Mouse (Mus musculus) gonadal fat pad, adult 2 months (tissue): ENCODE data around the gene Foxk2. TPM values are rescaled to one million over a fixed set of nuclear protein-coding genes. Genes with fewer than 3 reads are reported as not detected.
"Not testable (repeated sequence)": the region's sequence is repeated elsewhere in the genome, so short reads cannot be mapped to it uniquely, and the experiment has no call there.

Source experiments
- DNase-seq: peaks from one replicate; pipeline ENCODE4 v3.0.0-alpha.2; 2012; ENCODE audit warnings: low read depth
- polyA plus RNA-seq: library from polyadenylated mRNA; depleted of rRNA; stranded (reverse); fragments of >200 nt; gene quantifications from 2 replicates; pipeline ENCODE4 v1.2.3, GENCODE M21; 2012

The Foxk2 gene
- polyA plus RNA-seq, 1 experiment = 43.9 TPM

GRCm38 (mm10) chr11:121278011-121278410, 18.2 kb downstream of the Foxk2 start:
- no peak for DNase-seq

- DNase-seq = no peak
Observed at GRCm38 (mm10) chr11:121282911-121283310, 23.1 kb downstream of the Foxk2 start.

GRCm38 (mm10) chr11:121289859-121290258, 30.1 kb downstream of the Foxk2 start:
- no peak for DNase-seq

GRCm38 (mm10) chr11:121294771-121295170, 35.0 kb downstream of the Foxk2 start:
- no peak for DNase-seq

- no peak for DNase-seq
Observed at GRCm38 (mm10) chr11:121298493-121298892, 38.7 kb downstream of the Foxk2 start.

GRCm38 (mm10) chr11:121300265-121300664, 40.5 kb downstream of the Foxk2 start:
- DNase-seq = no peak

GRCm38 (mm10) chr11:121305371-121305770, 45.6 kb downstream of the Foxk2 start:
- DNase-seq = no peak

- no peak for DNase-seq
Observed at GRCm38 (mm10) chr11:121306608-121307007, 46.8 kb downstream of the Foxk2 start.

GRCm38 (mm10) chr11:121307712-121308111, 47.9 kb downstream of the Foxk2 start:
- not testable (repeated sequence) for DNase-seq

- no peak for DNase-seq
Observed at GRCm38 (mm10) chr11:121326034-121326433, 66.2 kb downstream of the Foxk2 start.

GRCm38 (mm10) chr11:121326681-121327080, 66.9 kb downstream of the Foxk2 start:
- no peak for DNase-seq

- no peak for DNase-seq
Observed at GRCm38 (mm10) chr11:121328206-121328605, 68.4 kb downstream of the Foxk2 start.

- DNase-seq = no peak
Observed at GRCm38 (mm10) chr11:121328619-121329018, 68.8 kb downstream of the Foxk2 start.

- no peak for DNase-seq
Observed at GRCm38 (mm10) chr11:121331641-121332040, 71.9 kb downstream of the Foxk2 start.

GRCm38 (mm10) chr11:121339647-121340046, 79.9 kb downstream of the Foxk2 start:
- DNase-seq = no peak

- no peak for DNase-seq
Observed at GRCm38 (mm10) chr11:121340287-121340686, 80.5 kb downstream of the Foxk2 start.

GRCm38 (mm10) chr11:121342423-121342822, 82.6 kb downstream of the Foxk2 start:
- not testable (repeated sequence) for DNase-seq

GRCm38 (mm10) chr11:121347036-121347435, 87.2 kb downstream of the Foxk2 start:
- DNase-seq = no peak

- DNase-seq = no peak
Observed at GRCm38 (mm10) chr11:121348166-121348565, 88.4 kb downstream of the Foxk2 start.

- DNase-seq = not testable (repeated sequence)
Observed at GRCm38 (mm10) chr11:121348727-121349126, 88.9 kb downstream of the Foxk2 start.

GRCm38 (mm10) chr11:121353326-121354090, 93.7 kb downstream of the Foxk2 start:
- DNase-seq = no peak

- DNase-seq = peak; percentile 63
Observed at GRCm38 (mm10) chr11:121354091-121354707, 94.4 kb downstream of the Foxk2 start, which contains the start of gene Wdr45b. TSS of gene Wdr45b (minus strand) at chr11:121354445.
